Mouse (Mus musculus) megakaryocyte, embryonic 14.5 days (primary cell): ENCODE measurements around the gene Gm17622.

ENCODE experiments used
- FLI1 ChIP-seq: IDR thresholded peaks from 2 replicates; pipeline ENCODE4 v1.6.1; 2012; ENCODE audit warnings: low read length, inconsistent platforms, mixed read lengths
- GATA1 ChIP-seq: IDR thresholded peaks from 3 replicates; pipeline ENCODE4 v1.6.1; 2012; ENCODE audit warnings: mixed read lengths, low read length, inconsistent platforms, borderline replicate concordance

DNA sequence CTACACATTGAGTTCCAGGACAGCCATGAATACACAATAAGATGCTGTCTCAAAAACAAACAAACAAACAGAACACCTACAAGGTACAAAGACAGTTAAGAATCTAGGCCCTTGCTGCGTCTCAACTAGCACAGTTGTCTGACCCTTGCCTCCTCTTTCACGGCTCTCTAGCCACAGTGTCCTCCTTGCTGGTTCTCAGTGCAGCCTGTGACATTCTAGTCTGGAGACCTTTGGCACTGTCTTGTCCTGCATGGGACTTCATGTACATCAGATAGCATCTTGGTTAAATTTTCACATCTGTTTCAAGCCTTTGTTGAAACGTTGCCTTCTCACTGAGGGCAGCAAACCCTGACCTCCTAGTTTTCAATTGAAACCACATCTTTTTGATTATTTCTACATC, 38.2 kb downstream of the Gm17622 start:
- TF ChIP-seq FLI1 (no peak), GATA1 (no peak)
